Mouse (Mus musculus): Measurements from ENCODE around the gene Eif4e. TPM values are rescaled to one million over a fixed set of nuclear protein-coding genes. Genes with fewer than 3 reads are reported as not detected.

Eif4e gene
- polyA plus RNA-seq, 1 experiment from 2014 or later = 565 TPM

DNA sequence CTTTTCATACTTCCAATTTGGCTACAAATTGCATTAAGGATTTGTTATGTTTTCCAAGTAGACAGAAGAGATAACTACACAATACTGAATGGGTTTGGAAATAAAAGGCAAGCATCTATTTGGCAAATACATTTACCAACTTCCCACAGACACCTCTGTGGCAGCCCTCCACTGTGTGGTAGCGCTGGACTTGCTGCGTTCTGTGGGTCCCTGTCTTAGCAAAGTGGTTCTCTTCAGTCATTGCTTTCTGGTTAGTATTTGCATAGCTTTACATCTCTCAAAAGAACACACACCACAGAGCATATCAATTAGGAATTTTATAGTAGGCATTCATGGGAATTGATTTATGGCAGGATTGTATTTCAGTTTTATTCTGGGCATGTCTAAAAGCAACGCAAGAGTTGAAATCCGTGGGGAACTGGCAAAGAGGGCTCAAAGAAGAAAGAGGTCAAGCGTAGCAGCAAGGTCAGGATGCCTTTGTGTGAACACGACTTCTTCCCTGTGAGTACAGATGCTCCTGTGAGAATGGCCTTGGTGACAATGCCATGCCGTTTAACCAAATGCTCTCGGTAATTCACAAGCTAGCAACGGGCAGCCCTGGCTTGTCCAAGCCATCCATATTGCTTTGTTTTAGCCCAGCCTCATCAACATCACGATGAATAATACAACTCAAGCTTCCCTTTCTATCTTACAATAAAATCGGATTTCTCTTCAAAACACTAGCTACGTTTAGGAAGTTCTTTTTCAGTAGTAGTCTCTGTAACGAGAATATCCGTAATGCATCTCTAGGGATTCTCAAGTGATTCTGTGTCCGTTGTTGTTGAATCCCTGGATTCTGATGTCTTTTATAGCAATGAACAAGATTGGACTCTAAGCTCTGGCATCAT lies 25.9 kb upstream of the Eif4e start:
- no peak for DNase-seq (ENCODE audit: low spot score)
- Histone ChIP-seq H3K36me3 (no peaks in the 10 kb centered on the region), H3K9me3 (replicated peaks) (no peaks in the 10 kb centered on the region), H3K27me3 (ENCODE audit: low read depth, poor library complexity, severe bottlenecking) (no peaks in the 10 kb centered on the region), H3K4me3 (no peak overlapping the region), H3K27ac (no peak overlapping the region), H3K4me1 (0 out of 2 replicates have a peak, but pooled peaks cover 4% of the 10 kb centered on the region)
- 75% methylated on average over 15 of the region's 15 CpGs for WGBS

DNA sequence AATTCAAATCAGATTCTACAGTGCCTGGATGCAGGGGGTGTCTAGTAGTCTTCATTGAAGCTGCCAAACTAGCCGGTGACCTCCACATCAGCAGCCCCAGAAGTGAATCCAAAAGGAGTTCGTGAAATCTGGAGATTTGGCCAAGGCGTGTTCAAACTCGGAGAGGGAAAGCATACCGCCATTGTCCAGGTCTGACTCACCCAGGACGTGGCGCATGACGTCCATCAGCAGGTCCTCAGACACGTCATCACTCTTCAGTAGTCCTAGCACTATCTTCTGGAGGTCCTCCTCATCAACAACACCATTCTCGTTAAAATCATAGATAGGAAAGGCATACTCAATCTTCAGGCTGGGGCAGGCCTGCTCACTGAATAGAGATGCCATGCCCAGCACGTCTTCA lies 22.2 kb upstream of the Eif4e start:
- WGBS = 89% methylated on average over 11 of the region's 11 CpGs
- 0 out of 2 replicates have a peak, but pooled peaks cover 4% of the 10 kb centered on the region for H3K4me1 ChIP-seq
- no peaks in the 10 kb centered on the region for H3K27me3 ChIP-seq (ENCODE audit: low read depth, poor library complexity, severe bottlenecking)

DNA sequence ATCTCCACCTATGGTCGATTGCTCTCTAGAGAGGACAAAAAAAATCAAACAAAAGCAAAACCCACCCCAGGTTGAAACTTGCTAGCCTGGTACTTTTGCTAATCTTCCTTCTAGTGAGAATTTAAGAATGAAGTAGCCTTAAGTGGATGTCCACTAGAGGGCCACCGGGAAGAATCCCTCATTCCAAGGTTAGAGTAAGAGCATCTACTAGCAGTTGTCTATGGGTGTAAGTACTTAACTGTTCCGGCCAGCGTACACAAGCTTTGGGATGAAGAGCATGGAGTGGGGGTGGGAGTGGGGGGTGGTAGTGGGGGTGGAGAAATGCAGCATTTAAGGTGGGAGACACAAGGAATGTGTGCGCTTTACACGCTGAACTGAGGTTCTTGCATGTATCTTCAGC lies 19.2 kb upstream of the Eif4e start:
- no peaks in the 10 kb centered on the region for H3K27me3 ChIP-seq (ENCODE audit: low read depth, poor library complexity, severe bottlenecking)
- H3K27ac ChIP-seq = no peak overlapping the region
- no peaks in the 10 kb centered on the region for H3K4me1 ChIP-seq
- no peak for DNase-seq (ENCODE audit: low spot score)
- no peak overlapping the region for H3K4me3 ChIP-seq
- H3K9me3 ChIP-seq (replicated peaks) = no peaks in the 10 kb centered on the region
- no peaks in the 10 kb centered on the region for H3K36me3 ChIP-seq
- 61% methylated on average over 6 of the region's 6 CpGs for WGBS

More for the DNA sequence above, 22.2 kb upstream of the Eif4e start:
- Histone ChIP-seq H3K36me3 (no peaks in the 10 kb centered on the region), H3K9me3 (replicated peaks) (no peaks in the 10 kb centered on the region), H3K27ac (no peak overlapping the region), H3K4me3 (no peak overlapping the region)
- no peak for DNase-seq (ENCODE audit: low spot score)

DNA sequence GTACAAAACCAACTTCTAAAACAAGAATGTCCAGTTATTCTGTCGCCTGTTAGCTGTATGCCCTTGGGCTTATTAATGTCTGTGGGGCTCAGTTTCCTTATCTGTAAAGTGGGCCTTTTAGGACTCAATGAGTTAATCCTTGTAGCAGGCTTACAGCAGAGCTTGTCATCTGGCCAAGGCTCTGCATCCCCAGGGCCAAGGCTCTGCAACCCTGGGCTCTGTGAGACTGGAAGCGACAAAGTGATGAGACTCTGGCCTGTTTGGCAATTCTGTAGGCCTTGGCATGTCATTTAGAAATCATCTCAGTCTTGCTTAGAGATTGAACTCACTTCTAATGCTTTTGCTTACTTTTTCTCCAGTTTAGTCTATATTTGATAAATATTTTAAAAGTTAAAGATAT lies 16.4 kb upstream of the Eif4e start:
- WGBS = 90% methylated on average over 2 of the region's 2 CpGs
- no peak overlapping the region for H3K4me3 ChIP-seq
- no peak overlapping the region for H3K27ac ChIP-seq
- no peaks in the 10 kb centered on the region for H3K9me3 ChIP-seq (replicated peaks)
- no peaks in the 10 kb centered on the region for H3K36me3 ChIP-seq
- peak; percentile 18 for DNase-seq (ENCODE audit: low spot score)
- H3K4me1 ChIP-seq = peaks cover 8% of the 10 kb centered on the region
- no peaks in the 10 kb centered on the region for H3K27me3 ChIP-seq (ENCODE audit: low read depth, poor library complexity, severe bottlenecking)

DNA sequence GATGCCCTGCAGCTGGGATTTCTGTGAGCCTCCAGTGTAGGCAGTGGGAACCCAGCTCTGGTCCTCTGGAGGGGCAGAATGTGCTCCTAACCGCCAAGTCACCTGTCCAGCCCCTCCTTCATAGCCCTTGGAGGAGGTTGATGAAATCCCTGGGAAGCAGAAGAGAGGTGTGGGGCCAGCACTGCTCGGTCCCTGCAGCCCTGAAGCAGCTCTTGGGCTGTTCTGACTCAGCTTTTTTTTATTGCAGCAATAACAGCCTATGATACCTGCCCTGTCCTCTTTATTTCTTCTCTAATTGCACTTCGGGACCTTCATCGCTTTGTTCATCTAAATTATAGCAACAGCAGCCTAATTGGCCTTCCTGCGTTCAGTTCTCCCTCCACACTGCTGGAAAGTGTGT lies 15.5 kb upstream of the Eif4e start:
- no peaks in the 10 kb centered on the region for H3K36me3 ChIP-seq
- H3K4me3 ChIP-seq = no peak overlapping the region
- H3K27me3 ChIP-seq (ENCODE audit: low read depth, poor library complexity, severe bottlenecking) = no peaks in the 10 kb centered on the region
- H3K9me3 ChIP-seq (replicated peaks) = no peaks in the 10 kb centered on the region
- peak; percentile 21 for DNase-seq (ENCODE audit: low spot score)
- no peak overlapping the region for H3K27ac ChIP-seq
- 56% methylated on average over 5 of the region's 5 CpGs for WGBS
- H3K4me1 ChIP-seq = peaks cover 8% of the 10 kb centered on the region

DNA sequence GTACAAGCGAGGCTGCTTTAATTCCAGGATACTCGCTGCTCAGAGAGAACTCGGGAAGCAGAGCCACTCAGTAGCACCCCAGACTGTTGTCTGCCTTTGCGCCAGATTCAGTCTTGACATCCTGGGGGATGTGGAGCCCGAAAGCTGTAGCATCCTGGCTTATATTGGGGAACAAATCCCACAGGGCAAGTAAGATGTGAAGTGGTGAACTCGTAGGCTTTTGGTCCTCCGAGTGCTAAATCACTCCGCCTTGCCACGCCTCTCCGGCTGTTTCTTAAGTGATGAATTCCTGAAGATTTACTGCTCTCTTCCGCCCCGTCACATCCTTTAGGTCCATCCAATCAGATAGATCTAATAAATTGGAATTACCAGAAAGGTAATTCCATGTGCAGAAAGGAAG lies 12.7 kb upstream of the Eif4e start:
- WGBS = 57% methylated on average over 12 of the region's 12 CpGs
- Histone ChIP-seq H3K4me1 (peaks cover 8% of the 10 kb centered on the region), H3K36me3 (no peaks in the 10 kb centered on the region), H3K27ac (no peak overlapping the region), H3K27me3 (ENCODE audit: low read depth, poor library complexity, severe bottlenecking) (no peaks in the 10 kb centered on the region), H3K9me3 (replicated peaks) (no peaks in the 10 kb centered on the region), H3K4me3 (no peak overlapping the region)
- peak; percentile 29 for DNase-seq (ENCODE audit: low spot score)

DNA sequence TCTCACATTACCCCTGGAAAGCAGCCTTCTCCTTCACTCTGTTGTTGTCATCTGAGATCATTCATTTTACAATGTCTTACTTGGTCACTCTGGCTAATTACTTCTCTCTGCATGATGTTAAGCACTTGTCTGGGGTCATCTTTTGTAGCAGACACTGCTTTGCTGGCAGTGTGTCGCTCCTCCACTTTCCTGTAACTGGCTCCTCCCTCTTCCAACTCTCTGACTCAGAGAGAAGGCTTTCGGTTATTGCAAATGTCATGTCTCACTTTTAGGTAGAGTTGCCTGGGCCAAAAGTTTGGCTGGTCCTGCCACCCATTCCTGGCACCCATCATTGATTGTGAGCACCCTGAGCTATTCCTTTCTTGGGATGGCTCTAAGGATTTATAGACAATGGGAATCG lies 11.2 kb upstream of the Eif4e start:
- Histone ChIP-seq H3K4me3 (no peak overlapping the region), H3K36me3 (no peaks in the 10 kb centered on the region), H3K9me3 (replicated peaks) (no peaks in the 10 kb centered on the region), H3K4me1 (peaks cover 8% of the 10 kb centered on the region), H3K27ac (no peak overlapping the region), H3K27me3 (ENCODE audit: low read depth, poor library complexity, severe bottlenecking) (no peaks in the 10 kb centered on the region)
- 70% methylated on average over 3 of the region's 3 CpGs for WGBS
- DNase-seq (ENCODE audit: low spot score) = no peak

DNA sequence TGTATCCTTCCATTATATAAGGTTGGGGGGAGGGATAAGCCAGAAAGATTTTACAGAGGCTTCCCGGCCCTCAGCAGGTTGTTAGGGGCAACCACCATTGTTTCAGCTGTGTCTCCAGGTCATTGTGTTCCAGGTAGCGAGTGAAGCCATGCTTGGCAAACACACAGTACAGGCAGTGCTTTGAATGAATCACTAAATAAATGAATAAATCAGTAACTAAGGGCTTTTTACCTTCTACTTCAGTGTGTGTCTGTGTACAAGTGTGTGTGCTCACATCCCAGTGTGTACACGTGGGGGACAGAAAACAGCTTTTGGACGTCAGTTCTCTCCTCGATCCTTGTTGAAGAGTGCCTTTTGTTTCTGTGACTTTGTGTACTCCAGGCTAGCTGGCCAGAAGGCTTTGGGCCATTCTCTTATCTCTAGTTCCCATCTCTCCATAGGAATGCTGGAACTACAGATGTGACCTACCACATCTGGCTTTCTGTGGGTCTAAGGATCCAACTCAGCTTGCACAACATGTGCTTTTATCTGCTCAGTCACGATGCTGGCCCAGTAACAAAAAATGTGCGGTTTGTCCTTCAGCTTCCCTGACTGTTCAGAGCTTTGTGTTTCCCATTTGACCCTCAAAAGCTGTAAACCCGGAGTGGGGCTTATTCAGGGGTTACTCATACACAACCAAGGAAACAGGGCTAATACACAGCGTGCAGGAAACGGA lies 10.2 kb upstream of the Eif4e start:
- Histone ChIP-seq H3K9me3 (replicated peaks) (no peaks in the 10 kb centered on the region), H3K27me3 (ENCODE audit: low read depth, poor library complexity, severe bottlenecking) (no peaks in the 10 kb centered on the region), H3K4me1 (peaks cover 8% of the 10 kb centered on the region), H3K4me3 (no peak overlapping the region), H3K36me3 (no peaks in the 10 kb centered on the region), H3K27ac (no peak overlapping the region)
- WGBS = 78% methylated on average over 10 of the region's 10 CpGs
- DNase-seq (ENCODE audit: low spot score) = no peak

DNA sequence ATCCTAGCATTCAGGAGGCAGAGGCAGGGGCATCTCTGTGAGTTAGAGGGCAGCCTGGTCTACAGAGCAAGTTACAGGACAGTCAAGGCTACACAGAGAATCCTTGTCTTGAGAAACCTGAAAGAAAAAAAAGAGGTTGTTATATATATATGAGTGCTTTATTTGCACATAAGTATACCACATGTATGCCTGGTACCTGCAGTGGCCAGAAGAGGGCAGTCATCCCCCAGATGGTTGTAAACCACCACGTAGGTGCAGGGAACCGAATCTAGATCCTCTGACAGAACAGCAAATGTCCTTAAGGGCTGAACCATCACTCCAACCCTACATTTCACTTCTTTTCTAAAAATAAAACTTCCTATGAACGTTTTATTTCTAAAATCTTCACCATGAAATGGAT lies 8.1 kb upstream of the Eif4e start:
- 67% methylated on average over 3 of the region's 3 CpGs for WGBS
- Histone ChIP-seq H3K27ac (no peak overlapping the region), H3K4me1 (peaks cover 8% of the 10 kb centered on the region), H3K9me3 (replicated peaks) (no peaks in the 10 kb centered on the region), H3K27me3 (ENCODE audit: low read depth, poor library complexity, severe bottlenecking) (no peaks in the 10 kb centered on the region), H3K36me3 (no peaks in the 10 kb centered on the region), H3K4me3 (no peak overlapping the region)
- no peak for DNase-seq (ENCODE audit: low spot score)

DNA sequence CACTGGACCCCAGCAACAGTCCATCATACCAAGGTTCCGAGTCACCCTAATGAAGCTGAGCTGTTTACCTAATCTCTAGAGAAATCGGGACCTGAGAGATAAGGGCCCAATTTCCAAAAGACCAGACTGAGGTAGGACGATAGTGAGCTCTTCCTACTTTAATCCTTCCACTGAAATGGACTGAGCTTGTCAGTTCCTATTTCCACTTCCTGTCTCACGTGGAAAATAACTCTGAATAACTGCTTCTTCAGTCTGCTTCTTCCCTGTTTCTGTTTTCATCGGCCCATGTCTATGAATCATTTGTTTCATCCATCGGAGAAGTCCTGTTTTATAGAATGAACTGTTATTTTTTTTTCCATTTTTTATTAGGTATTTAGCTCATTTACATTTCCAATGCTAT lies 6.8 kb upstream of the Eif4e start:
- WGBS = 86% methylated on average over 6 of the region's 6 CpGs
- no peaks in the 10 kb centered on the region for H3K27me3 ChIP-seq (ENCODE audit: low read depth, poor library complexity, severe bottlenecking)
- H3K27ac ChIP-seq = no peak overlapping the region
- H3K36me3 ChIP-seq = no peaks in the 10 kb centered on the region
- no peaks in the 10 kb centered on the region for H3K4me1 ChIP-seq
- H3K9me3 ChIP-seq (replicated peaks) = no peaks in the 10 kb centered on the region
- no peak overlapping the region for H3K4me3 ChIP-seq
- no peak for DNase-seq (ENCODE audit: low spot score)

DNA sequence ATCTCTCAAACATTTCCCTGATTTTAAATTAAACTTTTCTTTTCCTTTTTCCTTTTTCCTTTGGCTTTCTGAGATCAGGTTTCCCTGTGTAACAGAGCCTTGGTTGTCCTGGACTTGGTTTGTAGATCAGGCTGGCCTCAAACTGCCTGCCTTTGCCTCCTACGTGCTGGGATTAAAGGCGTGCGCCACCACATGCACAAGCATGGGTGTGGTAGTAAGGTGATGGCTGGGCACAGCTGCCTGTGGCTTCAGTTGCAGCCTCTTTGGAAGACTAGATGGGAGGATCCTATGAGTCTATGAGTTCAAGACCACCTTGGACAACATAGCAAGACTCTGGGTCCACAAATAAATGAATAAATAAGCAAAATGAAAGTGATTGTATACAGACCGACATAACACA lies 2.0 kb upstream of the Eif4e start:
- WGBS = 87% methylated on average over 4 of the region's 4 CpGs

DNA sequence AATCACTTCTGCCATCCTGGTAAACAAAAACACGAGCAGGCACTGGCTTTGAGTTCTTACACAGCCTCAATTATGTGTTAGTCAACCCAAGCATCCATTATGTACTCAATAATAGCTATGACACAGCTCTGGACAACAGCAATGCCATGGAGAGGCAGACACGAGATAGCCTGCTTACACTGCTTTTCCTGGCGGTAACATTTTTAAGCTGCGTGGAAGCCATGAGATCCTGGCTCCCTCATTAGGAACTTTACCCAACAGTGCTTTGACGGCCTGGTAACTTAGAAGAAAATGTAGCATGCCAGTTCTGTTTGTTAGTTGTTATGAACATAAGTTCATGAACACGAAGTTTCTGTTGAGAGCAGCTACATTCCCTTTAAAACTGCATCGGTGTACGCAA lies 485 bp upstream of the Eif4e start:
- Histone ChIP-seq H3K27me3 (ENCODE audit: low read depth, poor library complexity, severe bottlenecking) (no peaks in the 10 kb centered on the region), H3K9me3 (replicated peaks) (no peaks in the 10 kb centered on the region), H3K4me1 (peaks cover 22% of the 10 kb centered on the region), H3K27ac (no peak overlapping the region), H3K36me3 (no peaks in the 10 kb centered on the region), H3K4me3 (no peak overlapping the region)
- WGBS = 44% methylated on average over 8 of the region's 8 CpGs
- no peak for DNase-seq (ENCODE audit: low spot score)

More for the DNA sequence above, 2.0 kb upstream of the Eif4e start:
- Histone ChIP-seq H3K9me3 (replicated peaks) (no peaks in the 10 kb centered on the region), H3K27me3 (ENCODE audit: low read depth, poor library complexity, severe bottlenecking) (no peaks in the 10 kb centered on the region), H3K36me3 (no peaks in the 10 kb centered on the region), H3K27ac (no peak overlapping the region), H3K4me1 (peaks cover 15% of the 10 kb centered on the region), H3K4me3 (no peak overlapping the region)
- DNase-seq (ENCODE audit: low spot score) = no peak

DNA sequence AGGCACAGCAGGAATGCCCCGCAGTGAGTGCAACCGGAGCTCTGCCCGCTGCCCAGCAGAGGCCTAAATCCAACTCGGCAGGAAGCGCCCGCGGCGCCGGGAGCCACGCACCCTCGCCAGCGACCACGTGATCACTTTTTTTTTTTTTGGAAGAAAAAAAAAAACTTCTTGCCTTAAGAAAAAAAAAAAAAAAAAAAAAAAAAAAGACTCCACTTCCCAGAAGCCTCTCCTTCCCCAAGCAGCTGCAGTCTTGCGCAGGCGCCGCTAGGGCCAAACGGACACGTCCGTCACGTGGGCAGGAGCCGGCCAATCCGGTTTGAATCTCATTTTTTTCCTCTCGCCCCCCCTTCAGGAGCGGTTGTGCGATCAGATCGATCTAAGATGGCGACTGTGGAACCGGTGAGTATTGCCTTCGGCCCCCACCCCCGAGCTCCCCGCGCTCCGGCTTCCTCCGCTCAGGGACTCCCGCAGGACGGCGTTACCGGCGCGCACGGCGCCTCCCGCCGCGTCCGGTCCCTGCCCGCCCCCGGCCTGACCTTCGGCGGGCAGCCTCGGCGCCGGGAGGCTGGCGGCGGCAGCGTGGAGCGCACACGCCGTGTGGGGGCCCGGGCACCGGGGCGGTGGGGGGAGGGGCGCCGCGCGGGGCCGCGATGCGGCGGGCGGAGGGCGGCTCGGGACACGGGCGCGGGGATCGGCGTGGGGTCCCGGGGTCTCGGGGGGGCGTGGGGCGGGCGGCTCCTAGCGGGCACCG lies 1.1 kb downstream of the Eif4e start:
- Histone ChIP-seq H3K4me1 (peaks cover 24% of the 10 kb centered on the region), H3K27ac (peak overlapping the region; percentile 99), H3K36me3 (0 out of 2 replicates have a peak, but pooled peaks cover 3% of the 10 kb centered on the region), H3K4me3 (peak overlapping the region; percentile 98), H3K27me3 (ENCODE audit: low read depth, poor library complexity, severe bottlenecking) (no peaks in the 10 kb centered on the region), H3K9me3 (replicated peaks) (no peaks in the 10 kb centered on the region)
- WGBS = 1% methylated on average over 74 of the region's 85 CpGs
- peak; percentile 95 for DNase-seq (ENCODE audit: low spot score)
